Mouse (Mus musculus) heart, postnatal 0 days (tissue): Measurements from ENCODE around the gene Tdrkh.

Experiments used
- CTCF ChIP-seq: IDR thresholded peaks from 2 replicates; pipeline ENCODE4 v1.5.1; 2016; ENCODE audit warnings: antibody characterized with exemption, control low read depth, low read depth
- EP300 ChIP-seq: IDR thresholded peaks from 2 replicates; pipeline ENCODE4 v1.6.1; 2016; ENCODE audit warnings: antibody characterized with exemption, low read depth

- TF ChIP-seq EP300 (peak; percentile 82), CTCF (no peak)
Measured at GRCm38 (mm10) chr3:94371637-94372036, 41.4 kb upstream of the Tdrkh start.
